Comparison of ENCODE assay signal across 8 mouse cellular contexts in the genomic region with DNA sequence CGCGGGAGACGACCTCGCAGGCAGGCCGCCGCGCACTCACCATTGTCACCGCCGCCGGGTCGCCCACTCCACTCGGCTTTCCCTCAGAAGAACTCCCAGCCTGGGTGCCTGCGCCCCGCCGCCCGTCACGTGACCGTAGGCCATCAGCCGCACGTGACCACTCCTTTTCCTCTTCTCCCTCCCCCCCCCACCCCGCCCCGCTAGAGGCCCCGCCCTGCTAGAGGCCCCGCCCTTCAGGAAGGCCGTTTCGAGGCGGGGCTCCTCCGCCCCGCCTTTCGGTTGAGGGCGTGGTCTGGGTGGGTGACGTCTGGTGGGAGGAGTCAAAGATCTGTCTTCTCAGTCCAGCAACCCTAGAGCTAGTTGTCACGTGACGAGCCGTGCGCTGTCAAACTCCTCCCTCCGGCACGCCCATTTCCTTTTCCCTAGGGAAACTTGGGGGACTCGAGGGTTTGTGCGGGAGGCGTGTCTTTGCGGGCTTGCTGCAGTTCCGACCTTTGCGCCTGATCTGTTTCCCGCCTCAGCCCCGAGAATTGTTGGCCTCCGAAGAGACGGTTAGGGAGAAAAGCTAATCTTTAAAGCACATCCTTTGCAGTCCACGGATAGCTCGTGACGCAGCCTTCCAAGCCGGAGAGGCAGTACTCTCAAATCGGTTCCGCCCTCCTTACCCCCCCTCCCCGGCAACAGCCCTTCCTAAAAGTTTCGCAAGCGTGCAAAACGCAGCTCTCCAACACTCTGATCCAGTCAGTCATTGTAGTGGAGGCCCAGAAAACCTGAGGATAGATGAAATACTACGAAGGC. TPM values are rescaled to one million over a fixed set of nuclear protein-coding genes. Genes with fewer than 3 reads are reported as not detected.
DNase-seq lines count a peak whose midpoint lies in the region; ATAC-seq and TF ChIP-seq lines count a peak whose summit lies in the region.

Gene Vps26a (minus strand): TSS at position 188 of the 798 bp plus-strand sequence.

- TF ChIP-seq CTCF in CH12.LX (conservative IDR thresholded peaks at IDR 0.05 in 1 of 2, IDR thresholded peaks at IDR 0.05 in 1 of 2; ENCODE audit: low read depth in 2 of 2, low read length in 2 of 2), result no peak

- ATAC-seq in forebrain, embryonic 11.5 days (replicated peaks; ENCODE audit: low FRiP score), result peak; percentile 92
- peak; percentile 93 for ATAC-seq in heart, embryonic 16.5 days (replicated peaks; ENCODE audit: extremely low read depth, insufficient read depth, low FRiP score)
- ATAC-seq in liver, embryonic 15.5 days (ENCODE audit: insufficient read depth), result peak; percentile 81
- peak; percentile 92 for ATAC-seq in neural tube, embryonic 12.5 days (ENCODE audit: low FRiP score, low read depth)

- H3K36me3 ChIP-seq in CH12.LX (replicated peaks in 1 of 2; ENCODE audit: control insufficient read depth in 1 of 2, insufficient read depth in 1 of 2, low read length in 1 of 2), result peaks cover 0 to 4% of the 10 kb centered on the region in 2 experiments
- H3K36me3 ChIP-seq in forebrain, embryonic 11.5 days (ENCODE audit: control insufficient read depth, insufficient read depth, low read length), result no peaks in the 10 kb centered on the region
- no peaks in the 10 kb centered on the region for H3K36me3 ChIP-seq in heart, embryonic 16.5 days (ENCODE audit: control insufficient read depth, insufficient read depth)
- no peaks in the 10 kb centered on the region for H3K36me3 ChIP-seq in liver, embryonic 15.5 days (replicated peaks)
- H3K36me3 ChIP-seq in neural tube, embryonic 12.5 days, result no peaks in the 10 kb centered on the region

- H3K4me2 ChIP-seq in CH12.LX (ENCODE audit: insufficient read depth, low read depth, poor library complexity, severe bottlenecking), result peak within 1 kb of the TSS; percentile 98
- peak within 1 kb of the TSS; percentile 64 for H3K4me2 ChIP-seq in forebrain, embryonic 11.5 days (ENCODE audit: low read depth, low read length, severe bottlenecking)
- H3K4me2 ChIP-seq in heart, embryonic 16.5 days (ENCODE audit: low read depth, low read length), result peak within 1 kb of the TSS; percentile 85
- H3K4me2 ChIP-seq in liver, embryonic 15.5 days, result peak within 1 kb of the TSS; percentile 86
- H3K4me2 ChIP-seq in neural tube, embryonic 12.5 days (replicated peaks), result peak within 1 kb of the TSS; percentile 67

- DNase-seq in CH12.LX (ENCODE audit: extremely low read depth), result peak; percentile 98
- DNase-seq in c-Kit-positive CD71-positive TER-119-negative erythroid progenitor cells, embryonic 14.5 days (ENCODE audit: low read depth), result peak; percentile 91
- DNase-seq in forebrain, embryonic 11.5 days (ENCODE audit: low spot score), result peak; percentile 98
- DNase-seq in kidney, postnatal 36 days, result peak; percentile 99
- peak; percentile 98 for DNase-seq in telencephalon, adult 2 months (ENCODE audit: low read depth, low spot score)

- peaks cover 25% of the 10 kb centered on the region for H3K79me2 ChIP-seq in CH12.LX (replicated peaks; ENCODE audit: control insufficient read depth, extremely low read depth, insufficient read depth, poor library complexity, severe bottlenecking)

- in situ Hi-C loops in CH12.LX (cut with MboI; ENCODE audit: low pct_ligation_motif_present, low pct_unique_long_range_greater_than_20kb, low sequenced_read_pairs), result no loop called here

- TF ChIP-seq POLR2A in CH12.LX (IDR thresholded peaks at IDR 0.05; ENCODE audit: low read depth, low read length), result peak; percentile 61; the same call in 1 of the 2 replicates

- H3K9me3 ChIP-seq in CH12.LX (replicated peaks; ENCODE audit: low read length), result no peaks in the 10 kb centered on the region
- no peaks in the 10 kb centered on the region for H3K9me3 ChIP-seq in forebrain, embryonic 11.5 days (ENCODE audit: control insufficient read depth, low read length)
- no peaks in the 10 kb centered on the region for H3K9me3 ChIP-seq in heart, embryonic 16.5 days (replicated peaks; ENCODE audit: control insufficient read depth, low read length)
- H3K9me3 ChIP-seq in liver, embryonic 15.5 days (replicated peaks), result no peaks in the 10 kb centered on the region
- H3K9me3 ChIP-seq in neural tube, embryonic 12.5 days, result no peaks in the 10 kb centered on the region

- no peaks in the 10 kb centered on the region for H3K27me3 ChIP-seq in CH12.LX (replicated peaks)
- H3K27me3 ChIP-seq in forebrain, embryonic 11.5 days (ENCODE audit: control insufficient read depth, insufficient read depth, low read length), result no peaks in the 10 kb centered on the region
- no peaks in the 10 kb centered on the region for H3K27me3 ChIP-seq in heart, embryonic 16.5 days (ENCODE audit: control insufficient read depth, insufficient read depth, low read length)
- no peaks in the 10 kb centered on the region for H3K27me3 ChIP-seq in liver, embryonic 15.5 days
- no peaks in the 10 kb centered on the region for H3K27me3 ChIP-seq in neural tube, embryonic 12.5 days (replicated peaks)

- TF ChIP-seq RAD21 in CH12.LX (IDR thresholded peaks at IDR 0.05; ENCODE audit: low read depth, low read length), result no peak

- H3K9ac ChIP-seq in CH12.LX (ENCODE audit: insufficient read depth, low read depth), result peak within 1 kb of the TSS; percentile 54
- H3K9ac ChIP-seq in forebrain, embryonic 11.5 days (ENCODE audit: low read length), result peak within 1 kb of the TSS; percentile 76
- peak within 1 kb of the TSS; percentile 93 for H3K9ac ChIP-seq in heart, embryonic 16.5 days (ENCODE audit: low read length)
- peak within 1 kb of the TSS; percentile 94 for H3K9ac ChIP-seq in liver, embryonic 15.5 days
- H3K9ac ChIP-seq in neural tube, embryonic 12.5 days, result peak within 1 kb of the TSS; percentile 81

- dilution Hi-C loops in CH12.LX (cut with MboI; ENCODE audit: extremely low pct_ligation_motif_present, extremely low pct_unique_long_range_greater_than_20kb, low sequenced_read_pairs), result no loop called here

- no peak; the same call in 1 of the 2 replicates for TF ChIP-seq EP300 in CH12.LX (IDR thresholded peaks at IDR 0.05; ENCODE audit: low read length)

- peaks cover 7 to 17% of the 10 kb centered on the region in 2 experiments for H3K4me1 ChIP-seq in CH12.LX (ENCODE audit: control insufficient read depth in 1 of 2, insufficient read depth in 2 of 2)
- H3K4me1 ChIP-seq in forebrain, embryonic 11.5 days (replicated peaks; ENCODE audit: control insufficient read depth, insufficient read depth, low read length), result no peaks in the 10 kb centered on the region; the same call in 1 of the 2 replicates
- H3K4me1 ChIP-seq in heart, embryonic 16.5 days (ENCODE audit: control insufficient read depth, insufficient read depth, low read length), result peaks cover 7% of the 10 kb centered on the region; the same call in 1 of the 2 replicates
- H3K4me1 ChIP-seq in liver, embryonic 15.5 days (replicated peaks), result peaks cover 56% of the 10 kb centered on the region
- H3K4me1 ChIP-seq in neural tube, embryonic 12.5 days, result peaks cover 3% of the 10 kb centered on the region; the same call in 1 of the 2 replicates

- H3K4me3 ChIP-seq in CH12.LX (replicated peaks in 1 of 3; ENCODE audit: low read depth in 2 of 3, low read length in 2 of 3, poor library complexity in 1 of 3), result peak within 1 kb of the TSS; percentile 84 to 89 (median 88)
- peak within 1 kb of the TSS; percentile 84 for H3K4me3 ChIP-seq in forebrain, embryonic 11.5 days (ENCODE audit: low read depth, low read length)
- peak within 1 kb of the TSS; percentile 93 for H3K4me3 ChIP-seq in heart, embryonic 16.5 days (ENCODE audit: low read length)
- peak within 1 kb of the TSS; percentile 85 for H3K4me3 ChIP-seq in liver, embryonic 15.5 days (replicated peaks)
- peak within 1 kb of the TSS; percentile 68 for H3K4me3 ChIP-seq in neural tube, embryonic 12.5 days

- under 1% methylated on average over 54 of the region's 59 CpGs for whole genome bisulfite sequencing in forebrain, embryonic 11.5 days
- WGBS in heart, embryonic 16.5 days, result under 1% methylated on average over 54 of the region's 59 CpGs
- under 1% methylated on average over 54 of the region's 59 CpGs for WGBS in liver, embryonic 15.5 days (ENCODE audit: insufficient replicate concordance)
- WGBS in neural tube, embryonic 12.5 days, result under 1% methylated on average over 59 of the region's 59 CpGs

- H3K27ac ChIP-seq in CH12.LX (ENCODE audit: insufficient read depth, low read depth), result peak within 1 kb of the TSS; percentile 37; the same call in 1 of the 2 replicates
- H3K27ac ChIP-seq in forebrain, embryonic 11.5 days (ENCODE audit: low read depth, low read length), result no peak within 1 kb of the TSS
- H3K27ac ChIP-seq in heart, embryonic 16.5 days (ENCODE audit: low read length), result peak within 1 kb of the TSS; percentile 82
- H3K27ac ChIP-seq in liver, embryonic 15.5 days (replicated peaks), result peak within 1 kb of the TSS; percentile 91
- H3K27ac ChIP-seq in neural tube, embryonic 12.5 days, result peak within 1 kb of the TSS; percentile 22

TF ChIP-seq in CH12.LX, 34 proteins besides CTCF, POLR2A, EP300 and RAD21 (continues in another document):
- TF ChIP-seq HCFC1 (IDR thresholded peaks at IDR 0.05; ENCODE audit: low read depth, low read length), result peak; percentile 36; the same call in 1 of the 2 replicates
- peak; percentile 96 for TF ChIP-seq USF2 (conservative IDR thresholded peaks at IDR 0.05; ENCODE audit: low read depth, low read length)
- peak; percentile 96 for TF ChIP-seq BHLHE40 (IDR thresholded peaks at IDR 0.05; ENCODE audit: low read depth, low read length)
- TF ChIP-seq KAT2A (IDR thresholded peaks at IDR 0.05; ENCODE audit: insufficient replicate concordance, low read length), result peak; percentile 65; the same call in 1 of the 2 replicates
- no peak for TF ChIP-seq MAFK (IDR thresholded peaks at IDR 0.05; ENCODE audit: insufficient replicate concordance, low read length)
- TF ChIP-seq TCF12 (IDR thresholded peaks at IDR 0.05; ENCODE audit: low read depth, low read length), result peak; percentile 37; the same call in 1 of the 2 replicates
- no peak for TF ChIP-seq ZC3H11A (IDR thresholded peaks at IDR 0.05; ENCODE audit: low read depth, low read length)
- peak; percentile 81 for TF ChIP-seq SIN3A (IDR thresholded peaks at IDR 0.05; ENCODE audit: low read length)
- TF ChIP-seq E2F4 (IDR thresholded peaks at IDR 0.05; ENCODE audit: insufficient replicate concordance, low read depth, low read length), result 0 out of 2 replicates have a peak, but pooled peaks have one; percentile 37
- no peak for TF ChIP-seq SMC3 (IDR thresholded peaks at IDR 0.05; ENCODE audit: low read depth, low read length)
- TF ChIP-seq RCOR1 (conservative IDR thresholded peaks at IDR 0.05; ENCODE audit: low read depth, low read length), result 0 out of 2 replicates have a peak, but pooled peaks have one; percentile 25

RNA-seq across cellular contexts. Expression of gene Vps26a, which starts in this region (rescaled TPM):
- total RNA-seq in CH12.LX (2012; rRNA removed) (14.2 and 17.1 TPM in 2 replicates), CH12.LX (2014; rRNA removed) (33.5 and 37.6 TPM in 2 replicates)
- polyA plus RNA-seq in CH12.LX (2012; ENCODE audit: insufficient read length, low read depth), result 32.3 and 32.5 TPM in 2 replicates
- 94.8 and 110 TPM in 2 replicates for polyA plus RNA-seq in forebrain, embryonic 11.5 days (2014; fragmentation: Nextera tagmentation; extraction: Ambion mirVana)
- 73.4 and 80.2 TPM in 2 replicates for polyA plus RNA-seq in heart, embryonic 16.5 days (2015; fragmentation: Nextera tagmentation; extraction: Ambion mirVana)
- 39.5 and 42.9 TPM in 2 replicates for polyA plus RNA-seq in liver, embryonic 15.5 days (2015; fragmentation: Nextera tagmentation; extraction: Ambion mirVana)
- polyA plus RNA-seq in neural tube, embryonic 12.5 days (2016; fragmentation: Nextera tagmentation; extraction: Ambion mirVana), result 77.1 and 81.8 TPM in 2 replicates
